Mouse (Mus musculus) urinary bladder, postnatal 14 days (tissue): ENCODE data around the gene Il18bp.

Experiments
- DNase-seq: peaks from one replicate; pipeline ENCODE4 v3.0.0; 2021; ENCODE audit warnings: low spot score

Il18bp gene

DNA sequence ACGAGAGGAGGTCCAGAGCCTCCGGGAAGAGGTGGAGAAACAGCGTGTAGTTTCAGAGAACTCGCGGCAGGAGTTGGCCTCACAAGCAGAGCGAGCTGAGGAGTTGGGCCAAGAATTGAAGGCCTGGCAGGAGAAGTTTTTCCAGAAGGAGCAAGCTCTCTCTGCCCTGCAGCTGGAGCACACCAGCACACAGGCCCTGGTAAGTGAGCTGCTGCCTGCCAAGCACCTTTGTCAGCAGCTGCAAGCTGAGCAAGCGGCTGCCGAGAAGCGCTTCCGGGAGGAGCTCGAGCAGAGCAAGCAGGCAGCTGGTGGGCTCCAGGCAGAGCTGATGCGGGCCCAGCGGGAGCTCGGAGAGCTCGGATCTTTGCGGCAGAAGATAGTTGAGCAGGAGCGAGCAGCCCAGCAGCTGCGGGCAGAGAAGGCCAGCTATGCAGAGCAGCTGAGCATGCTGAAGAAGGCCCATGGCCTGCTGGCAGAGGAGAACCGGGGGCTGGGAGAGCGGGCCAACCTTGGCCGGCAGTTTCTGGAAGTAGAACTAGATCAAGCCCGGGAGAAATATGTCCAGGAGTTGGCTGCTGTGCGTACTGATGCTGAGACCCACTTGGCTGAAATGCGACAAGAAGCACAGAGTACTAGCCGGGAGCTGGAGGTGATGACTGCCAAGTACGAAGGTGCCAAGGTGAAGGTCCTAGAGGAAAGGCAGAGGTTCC, 17.4 kb downstream of the Il18bp start:
- DNase-seq = peak; percentile 41

DNA sequence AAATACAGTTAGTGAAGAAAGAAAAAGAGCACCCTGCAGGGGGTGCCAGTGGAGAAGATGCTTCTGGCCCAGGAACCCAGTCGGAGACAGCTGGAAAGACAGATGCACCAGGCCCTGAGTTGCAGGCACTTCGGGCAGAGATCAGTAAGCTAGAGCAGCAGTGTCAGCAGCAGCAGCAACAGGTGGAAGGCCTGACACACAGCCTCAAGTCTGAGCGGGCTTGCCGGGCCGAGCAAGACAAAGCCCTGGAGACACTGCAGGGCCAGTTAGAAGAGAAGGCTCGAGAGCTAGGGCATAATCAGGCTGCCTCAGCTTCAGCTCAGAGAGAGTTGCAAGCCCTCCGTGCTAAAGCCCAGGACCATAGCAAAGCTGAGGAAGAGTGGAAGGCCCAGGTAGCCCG, 18.2 kb downstream of the Il18bp start:
- DNase-seq = no peak

DNA sequence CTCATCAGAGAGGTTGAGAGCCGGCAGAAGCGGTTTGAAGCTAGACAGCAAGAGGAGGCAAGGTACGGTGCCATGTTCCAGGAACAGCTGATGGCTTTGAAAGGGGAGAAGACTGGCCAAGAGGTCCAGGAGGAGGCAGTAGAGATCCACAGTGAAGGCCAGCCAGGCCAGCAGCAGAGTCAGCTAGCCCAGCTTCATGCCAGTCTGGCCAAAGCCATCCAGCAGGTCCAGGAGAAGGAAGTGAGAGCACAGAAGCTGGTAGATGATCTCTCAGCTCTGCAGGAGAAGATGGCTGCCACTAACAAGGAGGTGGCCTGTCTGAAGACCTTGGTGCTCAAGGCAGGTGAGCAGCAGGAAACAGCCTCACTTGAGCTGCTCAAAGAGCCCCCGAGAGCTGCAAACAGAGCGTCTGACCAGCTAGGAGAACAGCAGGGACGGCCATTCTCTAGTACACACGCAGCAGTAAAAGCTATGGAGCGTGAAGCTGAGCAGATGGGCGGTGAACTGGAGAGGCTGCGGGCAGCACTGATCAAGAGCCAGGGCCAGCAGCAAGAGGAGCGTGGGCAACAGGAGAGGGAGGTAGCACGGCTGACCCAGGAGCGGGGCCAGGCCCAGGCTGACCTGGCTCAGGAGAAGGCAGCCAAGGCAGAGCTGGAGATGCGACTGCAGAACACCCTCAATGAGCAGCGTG, 18.9 kb downstream of the Il18bp start:
- no peak for DNase-seq

DNA sequence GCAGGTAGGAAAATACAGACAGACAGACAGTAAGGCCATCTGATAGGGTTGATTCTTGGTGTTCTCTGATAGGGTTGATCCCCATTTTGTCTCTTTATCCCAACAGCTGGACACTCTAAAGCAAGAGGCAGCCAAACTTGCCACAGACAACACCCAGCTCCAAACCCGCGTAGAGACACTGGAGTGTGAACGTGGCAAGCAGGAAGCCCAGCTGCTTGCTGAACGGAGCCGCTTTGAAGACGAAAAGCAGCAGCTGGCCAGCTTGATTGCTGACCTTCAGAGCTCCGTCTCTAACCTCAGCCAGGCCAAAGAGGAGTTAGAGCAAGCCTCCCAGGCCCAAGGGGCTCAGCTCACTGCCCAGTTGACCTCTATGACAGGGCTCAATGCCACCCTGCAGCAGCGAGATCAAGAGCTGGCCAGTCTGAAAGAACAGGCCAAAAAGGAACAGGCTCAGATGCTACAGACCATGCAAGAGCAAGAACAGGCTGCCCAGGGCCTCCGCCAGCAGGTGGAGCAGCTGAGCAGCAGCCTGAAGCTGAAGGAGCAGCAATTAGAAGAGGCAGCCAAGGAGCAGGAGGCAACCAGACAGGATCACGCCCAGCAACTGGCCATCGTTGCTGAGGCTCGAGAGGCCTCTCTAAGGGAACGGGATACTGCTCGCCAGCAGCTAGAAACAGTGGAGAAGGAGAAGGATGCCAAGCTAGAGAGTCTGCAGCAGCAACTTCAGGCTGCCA, 20.1 kb downstream of the Il18bp start:
- peak; percentile 91 for DNase-seq

DNA sequence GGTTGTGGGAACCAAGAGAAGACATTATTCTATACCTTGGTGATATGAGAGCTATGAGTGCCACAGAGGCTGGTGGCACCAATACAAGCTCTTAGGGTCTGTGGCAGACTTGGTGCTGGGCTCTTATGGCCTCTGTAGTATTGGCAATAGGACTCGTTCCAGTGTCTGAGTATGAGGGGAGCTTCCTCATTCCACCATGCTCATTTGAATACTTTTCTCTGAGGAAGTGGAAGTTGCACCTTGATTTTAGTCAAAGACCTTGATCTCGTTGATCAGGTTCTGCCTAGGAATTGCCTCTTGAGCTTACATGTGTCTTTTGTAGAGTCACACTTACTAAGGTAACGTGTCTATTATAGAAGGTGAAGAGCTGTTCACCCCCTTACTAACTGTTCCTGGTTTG, 24.2 kb downstream of the Il18bp start:
- no peak for DNase-seq

DNA sequence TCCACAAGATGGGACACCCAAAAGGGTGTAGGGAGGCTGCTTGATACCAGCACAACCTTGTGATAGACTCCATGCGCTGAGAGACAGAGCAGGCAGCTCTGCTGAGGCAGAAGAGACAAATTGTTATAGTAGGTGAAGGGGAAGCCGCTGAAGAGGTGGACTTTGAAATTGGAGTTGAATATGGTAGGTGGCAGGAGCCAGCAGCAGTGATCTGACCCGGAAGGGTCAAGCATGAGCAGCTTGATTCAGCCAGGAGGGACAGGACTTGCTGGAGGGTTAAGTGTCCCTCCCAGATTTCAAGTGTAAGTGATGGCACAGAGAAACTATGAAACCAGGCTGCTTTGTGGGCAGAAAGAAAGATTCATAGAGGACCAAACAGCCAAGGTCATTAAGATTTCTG, 33.4 kb downstream of the Il18bp start:
- no peak for DNase-seq

DNA sequence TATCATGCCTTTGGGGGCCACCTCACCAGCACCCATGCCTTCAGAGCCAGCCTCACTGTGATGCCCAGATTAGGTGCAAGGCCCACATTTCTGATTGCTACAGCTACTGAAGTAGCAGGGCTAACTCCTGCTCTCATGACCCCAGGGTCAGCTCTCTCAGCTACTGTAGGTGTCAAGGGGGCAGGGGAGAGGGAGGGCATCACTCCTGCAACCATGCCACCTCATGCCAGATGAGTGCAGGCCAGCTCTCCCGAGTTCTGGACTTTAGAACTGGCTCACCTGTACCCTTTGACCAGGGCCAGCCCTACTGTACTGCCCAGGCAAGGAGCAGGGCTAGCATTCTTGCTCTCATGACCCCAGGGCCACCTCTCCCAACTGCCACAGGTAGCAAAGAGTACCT, 35.8 kb downstream of the Il18bp start:
- DNase-seq = no peak

DNA sequence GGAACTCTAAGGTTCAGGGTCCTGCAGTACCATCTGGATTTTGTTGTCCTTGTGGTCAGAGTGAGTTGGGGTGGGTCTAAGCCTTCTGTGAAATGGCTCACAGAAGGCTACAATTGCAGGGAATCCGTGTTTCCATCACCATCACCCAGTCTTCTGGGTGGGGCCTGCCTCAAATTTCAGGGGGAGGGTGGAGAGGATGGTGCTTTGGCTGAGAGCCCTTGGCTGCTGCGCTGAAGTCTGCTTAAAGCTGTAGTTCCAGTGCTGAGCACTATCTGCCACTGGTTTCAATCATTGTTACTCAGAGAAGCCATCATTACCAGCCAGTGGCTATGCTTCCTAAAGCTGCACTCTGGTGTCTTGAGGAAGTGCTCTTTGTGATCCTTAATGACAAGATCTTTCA, 44.0 kb downstream of the Il18bp start:
- DNase-seq = peak; percentile 55

DNA sequence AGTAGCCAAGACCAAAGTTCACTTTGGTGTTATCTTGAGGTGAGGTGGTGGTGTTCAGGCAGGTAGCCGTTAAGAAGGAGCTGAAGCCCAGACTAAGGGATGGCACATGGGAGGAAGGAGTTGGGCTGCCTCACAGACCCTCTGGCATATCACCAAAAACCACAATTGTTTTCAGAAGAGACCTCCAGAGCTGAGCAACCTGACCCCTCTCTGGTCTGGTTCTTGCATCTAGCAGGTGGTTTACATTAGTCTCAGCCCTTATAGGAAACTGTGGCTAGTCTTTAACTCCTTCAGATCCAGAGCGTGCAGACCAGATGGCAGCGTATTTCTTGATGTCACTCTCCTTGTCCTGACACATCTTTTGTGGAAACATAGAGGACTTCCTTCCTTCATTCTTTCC, 44.8 kb downstream of the Il18bp start:
- DNase-seq = no peak

DNA sequence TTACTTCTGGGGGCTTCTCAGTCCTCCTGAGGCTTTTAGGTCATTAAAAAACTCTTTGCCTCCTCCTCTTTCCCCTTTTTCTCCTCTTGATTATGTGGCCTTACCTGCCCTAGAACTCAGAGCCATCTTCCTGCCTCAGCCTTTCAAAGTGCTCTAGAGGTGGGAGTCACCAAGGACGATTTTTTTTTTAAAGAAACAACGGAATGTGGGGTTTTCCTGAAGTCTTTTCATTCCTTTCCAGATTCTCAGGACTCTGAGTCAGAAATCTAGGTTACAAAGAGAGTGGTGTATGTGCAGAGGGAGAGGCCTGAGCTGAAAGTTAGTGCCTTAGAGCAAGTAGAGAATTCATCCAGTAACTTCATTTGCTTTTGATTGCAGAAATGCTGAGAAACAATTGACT, 46.8 kb downstream of the Il18bp start:
- no peak for DNase-seq

DNA sequence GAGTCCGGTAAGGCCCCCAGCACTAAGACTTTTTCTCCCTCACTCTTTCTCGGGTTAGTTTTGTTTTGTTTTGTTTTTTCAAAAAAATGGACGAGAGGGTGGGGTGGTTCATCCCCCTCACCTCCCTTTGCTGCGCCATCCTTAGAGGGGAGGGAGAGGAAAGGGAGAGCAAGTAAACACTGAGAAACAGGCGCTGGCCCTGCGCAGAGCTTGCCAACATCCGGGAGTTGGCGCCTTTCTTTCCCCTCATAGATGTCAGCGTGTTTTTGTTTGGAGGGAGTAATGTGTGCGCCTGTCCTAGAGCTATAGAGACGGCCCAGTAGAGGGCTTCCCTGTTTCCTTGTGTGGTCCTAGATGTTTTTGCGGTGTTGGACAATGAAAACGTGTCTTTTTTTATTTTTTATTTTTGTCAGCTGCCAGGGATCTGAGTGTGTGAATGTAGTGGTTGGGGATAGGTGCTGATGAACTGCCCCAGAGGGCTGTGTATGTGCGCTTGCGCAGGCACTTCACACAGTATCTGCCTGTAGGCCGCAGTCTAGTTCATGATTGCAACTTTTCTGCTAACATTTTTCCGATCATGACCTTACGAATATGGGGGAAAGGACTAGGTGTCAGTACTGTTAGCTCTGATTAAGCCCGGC, 47.5 kb downstream of the Il18bp start:
- DNase-seq = peak; percentile 81

DNA sequence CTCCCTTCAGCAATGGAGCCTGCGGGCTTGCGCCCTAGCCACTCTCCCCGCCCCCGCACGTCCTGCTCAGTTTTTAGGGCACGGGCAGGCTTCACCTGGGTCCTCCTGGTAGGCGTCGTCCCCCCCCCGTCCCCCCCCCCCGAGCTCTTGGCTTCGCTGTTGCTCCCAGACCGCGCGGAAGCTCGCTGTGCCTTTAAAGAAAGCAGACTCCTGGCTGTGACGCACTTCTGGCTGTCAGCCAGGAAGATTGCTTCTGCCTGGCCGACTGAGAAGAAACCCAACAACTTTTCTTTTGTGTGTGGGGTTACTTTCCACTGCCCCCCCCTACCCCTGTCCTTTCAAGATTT, 48.1 kb downstream of the Il18bp start:
- DNase-seq = peak; percentile 95

DNA sequence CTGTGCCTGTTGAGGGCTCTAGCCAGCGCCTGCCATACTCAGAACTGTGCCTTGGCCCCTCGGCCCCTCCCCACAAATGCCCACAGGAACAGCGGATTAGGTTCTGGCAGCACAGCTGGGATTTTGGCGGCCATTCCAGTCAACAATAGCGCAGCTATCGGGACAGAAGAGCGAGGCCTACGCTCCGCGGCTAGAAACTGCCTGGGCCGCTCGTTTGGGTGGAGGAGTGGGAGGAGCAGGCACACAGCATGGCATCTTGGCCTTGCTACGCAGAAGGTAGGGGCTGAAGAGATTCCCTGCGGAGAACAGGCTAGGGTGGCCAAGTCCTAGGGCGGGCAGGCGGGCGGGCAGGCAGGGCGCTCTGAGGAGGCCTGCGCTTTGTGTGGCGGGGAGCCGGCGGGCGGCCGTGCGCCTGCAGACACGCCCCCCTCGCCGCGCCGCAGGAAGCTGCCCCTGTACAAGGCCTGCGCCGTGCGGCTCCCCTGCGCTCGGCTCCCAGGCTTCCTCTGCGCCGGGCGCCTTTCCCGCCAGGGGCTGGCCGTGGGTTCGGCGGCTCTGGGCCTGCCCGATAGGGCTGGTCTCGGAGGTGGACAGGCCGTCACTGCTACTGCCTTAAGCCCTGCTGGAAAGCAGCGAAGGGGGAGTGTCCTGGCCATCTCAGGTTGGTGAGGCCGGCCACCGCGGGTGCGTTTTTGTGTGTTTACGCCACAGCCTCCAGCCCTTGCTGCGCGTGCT, 48.6 kb downstream of the Il18bp start:
- peak; percentile 84 for DNase-seq

DNA sequence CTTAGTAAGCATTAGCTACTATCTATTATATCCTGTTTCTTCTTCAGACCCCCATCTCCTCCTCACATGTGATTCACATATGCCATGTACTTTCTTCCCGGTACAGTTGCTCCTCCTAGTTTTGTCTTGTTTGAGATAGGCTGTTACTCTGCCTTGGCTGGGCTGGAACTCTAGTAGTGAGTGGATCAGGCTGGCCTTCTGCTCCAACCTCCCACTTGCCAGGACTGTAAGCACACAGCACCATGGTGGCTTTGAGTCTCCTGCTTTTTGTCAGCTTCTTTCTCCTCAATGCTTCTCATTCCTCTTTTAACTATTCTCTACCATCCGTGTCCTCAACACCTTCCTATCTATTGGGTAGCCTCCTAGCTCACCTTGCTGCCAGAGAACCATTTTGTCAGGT, 49.7 kb downstream of the Il18bp start:
- DNase-seq = no peak

DNA sequence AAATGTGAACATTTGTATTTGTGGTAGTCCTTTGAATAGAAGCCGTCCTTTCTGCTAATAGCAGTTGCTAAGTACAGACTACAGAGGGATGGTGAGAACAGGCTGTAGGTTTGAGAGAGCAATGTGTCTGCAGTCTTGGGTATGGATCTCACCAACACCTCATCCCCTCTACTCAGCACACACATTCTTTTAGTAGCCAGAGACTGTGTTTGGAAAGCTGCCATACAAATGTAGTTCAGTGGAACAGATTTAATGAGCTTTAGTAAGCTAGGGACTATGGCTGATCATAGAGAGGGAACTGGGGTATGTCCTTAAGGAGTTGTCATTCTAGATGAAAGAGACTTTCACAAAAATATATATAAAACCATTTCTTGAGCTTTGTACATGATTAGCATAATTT, 51.2 kb downstream of the Il18bp start:
- no peak for DNase-seq

DNA sequence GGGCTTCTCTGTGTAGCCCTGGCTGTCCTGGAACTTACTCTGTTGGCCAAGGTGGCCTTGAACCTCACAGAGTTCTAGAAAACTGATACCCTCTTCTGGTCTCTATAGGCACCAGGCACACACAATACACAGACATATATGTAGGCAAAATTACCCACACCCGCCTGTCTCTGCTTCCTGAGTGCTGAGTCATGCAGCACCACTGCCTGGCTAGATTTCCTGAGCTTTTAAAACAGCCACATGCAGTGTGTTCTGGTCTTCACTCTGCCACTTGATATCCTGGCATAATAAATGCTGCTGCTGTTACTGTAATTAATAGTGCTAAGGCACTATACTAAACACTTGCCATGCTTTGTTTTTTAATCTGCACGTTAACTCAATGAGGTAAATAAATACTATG, 52.9 kb downstream of the Il18bp start:
- no peak for DNase-seq
